Mouse (Mus musculus): ENCODE data around the gene Cavin3. TPM values are rescaled to one million over a fixed set of nuclear protein-coding genes. Genes with fewer than 3 reads are reported as not detected.
A peak's percentile ranks its signal among the peaks of the same experiment; 100 is the strongest.

Cavin3 gene
- polyA plus RNA-seq, 1 experiment = 2.0 TPM

DNA sequence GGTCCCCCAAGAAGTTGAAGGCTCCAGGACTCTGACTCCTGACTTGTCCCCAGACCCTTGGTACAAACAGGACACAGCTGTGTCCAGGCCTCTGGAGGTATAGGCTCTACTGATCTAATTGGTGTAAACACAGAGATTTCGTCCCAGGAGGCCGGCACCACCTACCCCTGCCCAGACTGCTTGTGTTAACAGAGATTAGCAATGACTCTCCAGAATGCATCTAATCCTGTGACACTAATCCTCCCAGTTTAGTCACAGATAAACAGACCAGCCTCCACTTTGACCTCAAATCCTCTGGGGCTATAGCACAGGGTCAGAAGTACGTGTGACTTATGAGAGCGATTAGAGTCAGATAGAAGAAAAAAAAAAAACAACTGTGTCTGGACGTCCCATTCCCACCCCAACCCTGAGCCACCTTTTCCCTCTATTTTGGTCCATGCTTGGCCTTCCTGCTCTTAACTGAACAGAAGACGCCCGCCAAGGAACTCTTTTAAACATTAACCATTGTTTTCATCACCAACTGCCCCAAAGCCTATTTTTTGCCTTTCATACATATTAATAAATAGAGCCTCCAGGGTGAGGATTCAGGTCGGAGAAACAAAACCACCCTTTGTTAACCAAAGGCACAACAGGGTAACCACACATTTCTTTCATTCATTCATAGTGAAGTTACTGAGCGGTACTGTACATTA is 34.7 kb upstream of the Cavin3 start:
- Histone ChIP-seq H3K27ac (ENCODE audit: control insufficient read depth, insufficient read depth, low read depth, low read length) (no peak overlapping the region), H3K4me3 (ENCODE audit: control insufficient read depth, low read depth, low read length) (no peak overlapping the region), H3K36me3 (ENCODE audit: control insufficient read depth, insufficient read depth, low read length) (no peaks in the 10 kb centered on the region), H3K4me1 (ENCODE audit: control insufficient read depth, insufficient read depth, low read length) (no peaks in the 10 kb centered on the region), H3K27me3 (ENCODE audit: control insufficient read depth, insufficient read depth, low read length) (no peaks in the 10 kb centered on the region)
- TF ChIP-seq CTCF (IDR thresholded peaks at IDR 0.05; ENCODE audit: control insufficient read depth, insufficient read depth, insufficient replicate concordance, low read depth, low read length) (no peak), POLR2A (IDR thresholded peaks at IDR 0.05; ENCODE audit: control insufficient read depth, low read depth, low read length) (no peak)

- Histone ChIP-seq H3K4me1 (ENCODE audit: control insufficient read depth, insufficient read depth, low read length) (no peaks in the 10 kb centered on the region), H3K27me3 (ENCODE audit: control insufficient read depth, insufficient read depth, low read length) (no peaks in the 10 kb centered on the region), H3K36me3 (ENCODE audit: control insufficient read depth, insufficient read depth, low read length) (no peaks in the 10 kb centered on the region), H3K4me3 (ENCODE audit: control insufficient read depth, low read depth, low read length) (no peak overlapping the region), H3K27ac (ENCODE audit: control insufficient read depth, insufficient read depth, low read depth, low read length) (no peak overlapping the region)
- TF ChIP-seq POLR2A (IDR thresholded peaks at IDR 0.05; ENCODE audit: control insufficient read depth, low read depth, low read length) (no peak), CTCF (IDR thresholded peaks at IDR 0.05; ENCODE audit: control insufficient read depth, insufficient read depth, insufficient replicate concordance, low read depth, low read length) (peak; percentile 80)
Measured at GRCm38 (mm10) chr7:105515178-105515577, 33.1 kb upstream of the Cavin3 start.

DNA sequence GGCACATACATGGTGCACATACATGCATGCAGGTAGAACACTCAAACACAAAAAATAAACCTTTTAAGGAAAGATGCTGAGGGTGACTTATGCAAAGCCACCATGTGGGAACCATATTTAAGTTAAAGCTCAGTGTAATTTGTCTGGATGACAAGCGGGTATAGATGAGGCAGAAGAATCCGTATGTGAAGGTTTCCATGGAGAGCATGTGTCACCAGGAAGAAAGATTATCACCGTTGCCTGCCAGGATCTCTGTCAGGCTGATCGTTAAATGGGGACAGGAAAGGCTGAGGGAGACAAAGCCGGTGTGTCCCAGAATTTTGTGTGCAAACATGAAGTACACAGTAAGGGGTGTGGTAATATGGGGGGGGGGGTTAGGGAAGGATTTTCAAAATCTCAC is 32.5 kb upstream of the Cavin3 start:
- Histone ChIP-seq H3K36me3 (ENCODE audit: control insufficient read depth, insufficient read depth, low read length) (no peaks in the 10 kb centered on the region), H3K27ac (ENCODE audit: control insufficient read depth, insufficient read depth, low read depth, low read length) (no peak overlapping the region), H3K4me3 (ENCODE audit: control insufficient read depth, low read depth, low read length) (no peak overlapping the region), H3K27me3 (ENCODE audit: control insufficient read depth, insufficient read depth, low read length) (no peaks in the 10 kb centered on the region), H3K4me1 (ENCODE audit: control insufficient read depth, insufficient read depth, low read length) (no peaks in the 10 kb centered on the region)
- TF ChIP-seq POLR2A (IDR thresholded peaks at IDR 0.05; ENCODE audit: control insufficient read depth, low read depth, low read length) (no peak), CTCF (IDR thresholded peaks at IDR 0.05; ENCODE audit: control insufficient read depth, insufficient read depth, insufficient replicate concordance, low read depth, low read length) (no peak)

DNA sequence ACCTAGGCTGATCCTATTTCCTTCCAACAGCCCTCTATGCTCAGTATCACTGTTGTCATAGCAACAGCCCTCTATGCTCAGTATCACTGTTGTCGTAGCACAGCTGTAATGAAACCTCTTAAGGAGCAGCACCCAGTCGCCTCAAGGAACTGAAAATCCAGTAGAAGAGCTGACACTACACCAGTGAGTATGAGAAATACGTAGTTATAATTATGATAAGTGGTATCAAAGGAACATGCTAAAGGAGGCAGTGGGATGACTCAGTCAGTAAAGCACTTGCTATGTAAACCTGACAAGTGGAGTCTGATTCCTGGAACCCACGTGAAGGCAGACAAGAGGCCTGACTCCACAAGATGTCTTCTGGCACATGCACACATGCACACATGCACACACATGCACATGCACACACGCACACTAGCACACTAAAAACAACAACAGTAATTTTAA is 31.8 kb upstream of the Cavin3 start:
- Histone ChIP-seq H3K27me3 (ENCODE audit: control insufficient read depth, insufficient read depth, low read length) (no peaks in the 10 kb centered on the region), H3K27ac (ENCODE audit: control insufficient read depth, insufficient read depth, low read depth, low read length) (no peak overlapping the region), H3K4me1 (ENCODE audit: control insufficient read depth, insufficient read depth, low read length) (no peaks in the 10 kb centered on the region), H3K4me3 (ENCODE audit: control insufficient read depth, low read depth, low read length) (no peak overlapping the region), H3K36me3 (ENCODE audit: control insufficient read depth, insufficient read depth, low read length) (no peaks in the 10 kb centered on the region)
- TF ChIP-seq CTCF (IDR thresholded peaks at IDR 0.05; ENCODE audit: control insufficient read depth, insufficient read depth, insufficient replicate concordance, low read depth, low read length) = no peak
- no peak for TF ChIP-seq POLR2A (IDR thresholded peaks at IDR 0.05; ENCODE audit: control insufficient read depth, low read depth, low read length)

GRCm38 (mm10) chr7:105510143-105510542 is 28.0 kb upstream of the Cavin3 start:
- Histone ChIP-seq H3K27ac (ENCODE audit: control insufficient read depth, insufficient read depth, low read depth, low read length) (no peak overlapping the region), H3K4me3 (ENCODE audit: control insufficient read depth, low read depth, low read length) (no peak overlapping the region), H3K36me3 (ENCODE audit: control insufficient read depth, insufficient read depth, low read length) (no peaks in the 10 kb centered on the region), H3K27me3 (ENCODE audit: control insufficient read depth, insufficient read depth, low read length) (no peaks in the 10 kb centered on the region), H3K4me1 (ENCODE audit: control insufficient read depth, insufficient read depth, low read length) (no peaks in the 10 kb centered on the region)
- TF ChIP-seq POLR2A (IDR thresholded peaks at IDR 0.05; ENCODE audit: control insufficient read depth, low read depth, low read length) = no peak
- TF ChIP-seq CTCF (IDR thresholded peaks at IDR 0.05; ENCODE audit: control insufficient read depth, insufficient read depth, insufficient replicate concordance, low read depth, low read length) = no peak

GRCm38 (mm10) chr7:105507257-105507656 is 25.2 kb upstream of the Cavin3 start:
- Histone ChIP-seq H3K27ac (ENCODE audit: control insufficient read depth, insufficient read depth, low read depth, low read length) (no peak overlapping the region), H3K27me3 (ENCODE audit: control insufficient read depth, insufficient read depth, low read length) (no peaks in the 10 kb centered on the region), H3K4me3 (ENCODE audit: control insufficient read depth, low read depth, low read length) (no peak overlapping the region), H3K4me1 (ENCODE audit: control insufficient read depth, insufficient read depth, low read length) (no peaks in the 10 kb centered on the region), H3K36me3 (ENCODE audit: control insufficient read depth, insufficient read depth, low read length) (no peaks in the 10 kb centered on the region)
- no peak for TF ChIP-seq POLR2A (IDR thresholded peaks at IDR 0.05; ENCODE audit: control insufficient read depth, low read depth, low read length)

DNA sequence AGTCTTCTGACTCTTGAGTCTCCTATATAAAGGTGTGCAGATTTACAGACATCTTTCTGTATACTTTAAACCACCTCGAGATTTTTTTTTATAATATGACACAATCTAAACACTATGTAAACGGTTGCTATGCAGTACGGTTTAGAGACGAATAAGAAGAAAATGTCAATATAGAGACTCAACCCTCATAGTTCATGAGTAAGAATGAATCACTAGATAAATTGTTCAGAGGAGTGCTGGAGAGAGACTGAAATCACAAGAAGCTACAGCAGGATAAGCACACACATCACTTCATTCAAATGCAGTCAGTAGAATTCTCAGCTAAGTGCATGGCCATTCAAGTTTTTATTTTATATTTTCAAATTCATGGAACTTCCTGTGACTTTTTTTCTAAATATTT is 19.9 kb upstream of the Cavin3 start:
- no peak overlapping the region for H3K4me3 ChIP-seq (ENCODE audit: control insufficient read depth, low read depth, low read length)
- no peak for TF ChIP-seq POLR2A (IDR thresholded peaks at IDR 0.05; ENCODE audit: control insufficient read depth, low read depth, low read length)
- TF ChIP-seq CTCF (IDR thresholded peaks at IDR 0.05; ENCODE audit: control insufficient read depth, insufficient read depth, insufficient replicate concordance, low read depth, low read length) = no peak
- no peaks in the 10 kb centered on the region for H3K4me1 ChIP-seq (ENCODE audit: control insufficient read depth, insufficient read depth, low read length)
- no peaks in the 10 kb centered on the region for H3K27me3 ChIP-seq (ENCODE audit: control insufficient read depth, insufficient read depth, low read length)
- no peaks in the 10 kb centered on the region for H3K36me3 ChIP-seq (ENCODE audit: control insufficient read depth, insufficient read depth, low read length)
- H3K27ac ChIP-seq (ENCODE audit: control insufficient read depth, insufficient read depth, low read depth, low read length) = no peak overlapping the region
